Mouse (Mus musculus) hindbrain, embryonic 16.5 days (tissue): Measurements from ENCODE around the gene Fbxo48. TPM values are rescaled to one million over a fixed set of nuclear protein-coding genes. Genes with fewer than 3 reads are reported as not detected.

Experiments used
- ATAC-seq: fragments of 200-750 bp; cut with Nextera tagmentation; 2 replicates; pipeline ENCODE4 v1.8.0; 2017; ENCODE audit warnings: moderate TSS enrichment, moderate library complexity
- H3K27ac ChIP-seq: fragments of 300-500 bp; sonication (generic); 2 replicates; pipeline ENCODE4 v1.5.1; 2014; ENCODE audit warnings: low read depth, mild to moderate bottlenecking, control low read depth, low read length, moderate library complexity
- H3K27me3 ChIP-seq: fragments of 300-500 bp; sonication (generic); replicated peaks from 2 replicates; pipeline ENCODE4 v1.6.1; 2014; ENCODE audit warnings: low read length; ENCODE audit not compliant: control insufficient read depth, insufficient read depth
- H3K36me3 ChIP-seq: fragments of 300-500 bp; sonication (generic); 2 replicates; pipeline ENCODE4 v1.6.1; 2014; ENCODE audit warnings: mild to moderate bottlenecking, low read length, moderate library complexity, mixed read lengths; ENCODE audit not compliant: control insufficient read depth, insufficient read depth
- H3K4me1 ChIP-seq: fragments of 300-500 bp; sonication (generic); 2 replicates; pipeline ENCODE4 v1.6.1; 2014; ENCODE audit warnings: low read depth, low read length; ENCODE audit not compliant: control insufficient read depth, insufficient read depth
- H3K4me2 ChIP-seq: fragments of 300-500 bp; sonication (generic); 2 replicates; pipeline ENCODE4 v1.6.1; 2014; ENCODE audit warnings: mild to moderate bottlenecking, low read length, control low read depth, moderate library complexity
- H3K4me3 ChIP-seq: fragments of 300-500 bp; sonication (generic); 2 replicates; pipeline ENCODE4 v1.5.1; 2014; ENCODE audit warnings: mild to moderate bottlenecking, low read length, control low read depth, moderate library complexity
- H3K9ac ChIP-seq: fragments of 300-500 bp; sonication (generic); 2 replicates; pipeline ENCODE4 v1.6.1; 2014; ENCODE audit warnings: low read depth, mild to moderate bottlenecking, control low read depth, low read length, moderate library complexity
- H3K9me3 ChIP-seq: fragments of 300-500 bp; sonication (generic); 2 replicates; pipeline ENCODE4 v1.6.1; 2014; ENCODE audit warnings: mild to moderate bottlenecking, low read length, moderate library complexity; ENCODE audit not compliant: control insufficient read depth
- WGBS: fragments of 180-500 bp; shearing (Covaris S2); extraction: QIAGEN DNeasy Blood & Tissue Kit; methylation state at CpG from one replicate; pipeline ENCODE4 v1.1.7; 2014; 5-methylcytosine and 5-hydroxymethylcytosine counted together
- polyA plus RNA-seq: library from polyadenylated mRNA; unstranded; fragments of >200 nt; fragmentation: Nextera tagmentation; extraction: Ambion mirVana; gene quantifications from 2 replicates; pipeline ENCODE4 v1.2.1, GENCODE M21; 2015

Gene Fbxo48
- polyA plus RNA-seq, 1 experiment from 2014 or later = 0.71 TPM

GRCm38 (mm10) chr11:17002739-17003373, 51.7 kb downstream of the Fbxo48 start:
- H3K4me1 ChIP-seq = no peaks in the 10 kb centered on the region
- no peaks in the 10 kb centered on the region for H3K27me3 ChIP-seq
- no peak for ATAC-seq
- no peaks in the 10 kb centered on the region for H3K36me3 ChIP-seq
- no peak overlapping the region for H3K4me2 ChIP-seq
- no peaks in the 10 kb centered on the region for H3K9me3 ChIP-seq
- H3K27ac ChIP-seq = no peak overlapping the region
- no peak overlapping the region for H3K4me3 ChIP-seq
- 88% methylated on average over 7 of the region's 7 CpGs for WGBS
- H3K9ac ChIP-seq = no peak overlapping the region

GRCm38 (mm10) chr11:17003757-17004156, 52.6 kb downstream of the Fbxo48 start:
- no peak overlapping the region for H3K4me2 ChIP-seq
- ATAC-seq = no peak
- no peak overlapping the region for H3K9ac ChIP-seq
- 77% methylated on average over 3 of the region's 3 CpGs for WGBS
- no peaks in the 10 kb centered on the region for H3K27me3 ChIP-seq
- no peak overlapping the region for H3K4me3 ChIP-seq
- no peaks in the 10 kb centered on the region for H3K9me3 ChIP-seq
- H3K27ac ChIP-seq = no peak overlapping the region
- H3K36me3 ChIP-seq = no peaks in the 10 kb centered on the region
- H3K4me1 ChIP-seq = no peaks in the 10 kb centered on the region

Other genes starting within 250 kb of the Fbxo48 start
- gene Egfr, start 199.2 kb upstream of the Fbxo48 start, polyA plus RNA-seq = 6.2 and 8.4 TPM in 2 replicates
- gene Cnrip1, start 100.2 kb downstream of the Fbxo48 start, polyA plus RNA-seq = 162 and 189 TPM in 2 replicates
- gene Plek, start 101.0 kb downstream of the Fbxo48 start, polyA plus RNA-seq = 3.9 and 4.1 TPM in 2 replicates
- 220 and 236 TPM in 2 replicates for gene Ppp3r1, start 207.9 kb downstream of the Fbxo48 start, polyA plus RNA-seq
- gene Wdr92, start 230.7 kb downstream of the Fbxo48 start, polyA plus RNA-seq = 18.0 TPM in 2 replicates